Comparison of ENCODE assay signal across 8 mouse cellular contexts in the genomic region with DNA sequence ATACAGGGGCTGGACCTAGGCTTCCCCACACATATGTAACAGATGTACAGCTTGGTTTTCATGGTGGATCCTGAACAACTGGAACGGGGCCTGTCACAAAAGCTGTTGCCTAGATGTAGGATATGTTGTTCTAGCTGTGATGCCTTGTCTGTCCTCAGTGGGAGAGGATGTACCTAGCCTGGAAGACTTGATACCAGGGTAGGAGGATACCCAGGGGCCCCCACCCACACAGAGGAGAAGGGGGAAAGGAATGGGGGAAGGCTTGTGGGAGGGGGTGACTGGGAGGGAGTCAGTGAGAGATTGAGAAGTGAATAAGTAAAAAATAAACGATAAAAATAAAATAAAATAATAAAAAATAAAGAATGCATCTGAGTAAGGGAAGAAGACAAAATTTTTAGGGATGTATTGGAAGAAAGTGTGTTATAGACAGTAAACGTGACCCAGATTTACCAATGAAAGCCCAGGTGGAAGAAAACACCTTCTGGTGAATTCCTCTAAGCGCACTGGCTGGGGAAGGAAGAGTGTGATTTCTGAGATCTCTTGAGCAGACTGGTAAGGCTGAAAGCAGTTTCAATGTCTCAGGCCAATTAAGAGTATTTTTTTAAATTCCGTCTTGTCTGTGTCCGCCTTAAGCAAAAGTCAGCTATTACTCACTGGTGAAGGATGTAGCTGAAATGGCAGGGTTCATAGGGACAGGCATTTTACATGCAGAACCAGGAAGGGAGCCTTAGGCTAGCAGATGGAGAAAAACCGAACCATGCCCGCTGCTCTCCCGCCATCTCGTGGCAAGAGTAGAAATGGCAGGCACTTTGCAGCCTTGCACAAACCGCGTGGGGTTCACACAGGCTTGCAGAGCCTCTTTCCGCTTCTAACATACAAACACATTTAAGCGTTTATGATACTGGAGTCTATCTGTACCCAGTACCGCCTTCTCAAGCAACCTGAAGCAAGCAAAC. TPM values are rescaled to one million over a fixed set of nuclear protein-coding genes. Genes with fewer than 3 reads are reported as not detected.
DNase-seq lines count a peak whose midpoint lies in the region; ATAC-seq and TF ChIP-seq lines count a peak whose summit lies in the region.

No protein-coding gene starts in this region.

- no peak overlapping the region for H3K9ac ChIP-seq in hindbrain, postnatal 0 days (replicated peaks; ENCODE audit: low read length)

- H3K4me1 ChIP-seq in hindbrain, postnatal 0 days (ENCODE audit: insufficient read depth, low read length): no peaks in the 10 kb centered on the region

- DNase-seq in adrenal gland, adult (ENCODE audit: inconsistent age in 2 of 2, low spot score in 1 of 2): peak; percentile 50 to 83
- peak; percentile 94 to 95 for DNase-seq in cerebellum, postnatal 14 days
- DNase-seq in frontal cortex, postnatal 36 days (ENCODE audit: low spot score in 2 of 2): peak; percentile 84 to 95
- peak; percentile 92 for DNase-seq in hindbrain, postnatal 0 days (ENCODE audit: low spot score)
- DNase-seq in left cerebral cortex, adult 11 months (ENCODE audit: low spot score): peak; percentile 72
- DNase-seq in right cerebral cortex, postnatal 25 days: peak; percentile 87
- DNase-seq in T-cell, adult 2 months (ENCODE audit: low spot score): no peak

- H3K4me3 ChIP-seq in hindbrain, postnatal 0 days (ENCODE audit: low read length): no peak overlapping the region

- no peak overlapping the region for H3K4me2 ChIP-seq in hindbrain, postnatal 0 days (ENCODE audit: low read depth, low read length)

- H3K36me3 ChIP-seq in hindbrain, postnatal 0 days (ENCODE audit: insufficient read depth, low read length): no peaks in the 10 kb centered on the region

- peak; percentile 99 for TF ChIP-seq CTCF in hindbrain, postnatal 0 days (IDR thresholded peaks at IDR 0.05; ENCODE audit: low read depth)

- WGBS in hindbrain, postnatal 0 days: 23% methylated on average over 15 of the region's 15 CpGs

- H3K27me3 ChIP-seq in hindbrain, postnatal 0 days (ENCODE audit: insufficient read depth, low read length): no peaks in the 10 kb centered on the region

- no peaks in the 10 kb centered on the region for H3K9me3 ChIP-seq in hindbrain, postnatal 0 days (ENCODE audit: low read length)

- ATAC-seq in hindbrain, postnatal 0 days: peak; percentile 91
- ATAC-seq in megakaryocyte, adult 5-6 weeks (ENCODE audit: poor library complexity, severe bottlenecking): peak; percentile 47; the same call in 1 of the 2 replicates

- no peak overlapping the region for H3K27ac ChIP-seq in hindbrain, postnatal 0 days

RNA-seq across cellular contexts. Expression of a gene that starts 8.1 kb away (rescaled TPM):
- 0.11 TPM in 1 of 2 replicates, not detected in the other for total RNA-seq in hindbrain, postnatal 0 days (2014; rRNA removed)
- polyA plus RNA-seq in hindbrain, postnatal 0 days (2015; fragmentation: Nextera tagmentation; extraction: Ambion mirVana): 0.11 TPM in 1 of 2 replicates, not detected in the other
- not detected in 2 replicates for total RNA-seq in megakaryocyte, adult 5-6 weeks (2015)
- total RNA-seq in megakaryocyte, adult 5-6 weeks (2017): not detected in 2 replicates
